Mouse (Mus musculus) heart, postnatal 36 days (tissue): Measurements from ENCODE around the gene Gm9999. TPM values are rescaled to one million over a fixed set of nuclear protein-coding genes. Genes with fewer than 3 reads are reported as not detected.
"Not testable (repeated sequence)": the region's sequence is repeated elsewhere in the genome, so short reads cannot be mapped to it uniquely, and the experiment has no call there.

Source experiments
- DNase-seq, 2 experiments: peaks; one replicate each; pipeline ENCODE4 v3.0.0; 2021 to 2022
- intact Hi-C: fragments of 180-260 bp; cut with DNase I; formaldehyde crosslinking; loops from one replicate; pipeline ENCODE4 v1.15.1; 2025
- total RNA-seq, 2 experiments: library from RNA; stranded (reverse); gene quantifications; 2 replicates each; pipeline ENCODE4 v1.2.3; 2021

Gene Gm9999
- total RNA-seq, 2 experiments from 2014 or later = not detected

DNA sequence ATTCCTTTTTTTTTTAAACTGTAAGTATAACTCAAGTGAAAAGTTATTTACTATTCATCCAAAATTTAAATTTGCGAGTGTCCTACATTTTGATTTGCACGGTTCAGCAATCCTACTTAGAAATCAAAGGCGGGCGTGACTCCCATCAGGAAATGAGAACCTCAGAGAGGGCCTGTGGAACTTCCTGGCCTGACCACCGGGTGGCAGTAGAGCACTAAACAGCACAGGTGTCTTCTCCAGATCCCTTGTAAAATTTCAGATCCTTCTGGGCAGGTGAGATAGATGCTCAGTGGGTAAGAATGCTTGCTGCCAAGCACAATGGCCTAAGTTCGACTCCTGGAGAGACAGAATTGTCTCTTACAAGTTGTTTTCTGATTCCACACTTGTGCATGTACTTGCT, 40.1 kb downstream of the Gm9999 start:
- intact Hi-C loops = loop anchor here (1.0 kb wide), 2 partner anchors 58 to 127 kb away; no protein-coding TSS in a partner anchor
- peak; percentile 87 to 93 for DNase-seq

DNA sequence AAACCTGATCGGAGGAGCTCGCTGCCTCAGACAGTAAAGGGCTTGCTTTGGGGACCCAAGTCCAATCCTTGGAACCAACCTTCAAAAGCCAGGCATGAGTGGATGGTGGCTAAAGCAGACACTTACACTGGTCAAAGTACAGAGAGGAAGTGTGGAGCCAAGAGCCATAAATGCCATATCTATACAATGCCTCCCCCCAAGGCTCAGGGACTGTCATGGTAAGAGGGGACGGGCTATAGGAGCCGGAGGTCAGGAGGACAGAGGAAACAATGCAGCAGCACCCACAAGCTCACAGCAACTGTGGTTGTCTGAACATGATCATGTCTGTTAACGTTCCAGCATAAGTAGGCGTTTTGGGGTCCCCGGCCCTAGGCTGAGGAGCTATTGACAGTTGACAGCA, 41.1 kb downstream of the Gm9999 start:
- intact Hi-C loops = loop anchor here (1.0 kb wide), 1 partner anchor 30 kb away; no protein-coding TSS in a partner anchor

DNA sequence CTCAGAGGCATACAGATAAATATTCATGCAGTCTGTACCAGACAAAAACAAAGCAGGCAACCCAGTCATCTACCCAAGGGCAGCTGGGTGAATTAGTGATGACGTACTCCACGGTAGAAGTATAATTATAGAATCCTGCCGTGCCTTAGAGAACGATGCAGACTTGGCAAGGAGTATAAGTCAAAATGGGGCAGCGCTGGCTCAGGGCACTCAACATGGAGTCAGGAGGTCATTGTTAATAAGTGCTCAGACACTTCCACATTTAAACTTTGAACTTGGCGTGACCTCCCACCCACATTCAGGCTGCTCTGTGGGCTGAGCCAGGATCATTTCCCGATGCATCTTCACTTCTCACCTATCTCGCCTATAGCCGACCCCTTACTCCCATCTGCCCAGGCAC, 42.0 kb downstream of the Gm9999 start:
- intact Hi-C loops = no loop called here
- DNase-seq = no peak

More for the DNA sequence above, 41.1 kb downstream of the Gm9999 start:
- no peak for DNase-seq

DNA sequence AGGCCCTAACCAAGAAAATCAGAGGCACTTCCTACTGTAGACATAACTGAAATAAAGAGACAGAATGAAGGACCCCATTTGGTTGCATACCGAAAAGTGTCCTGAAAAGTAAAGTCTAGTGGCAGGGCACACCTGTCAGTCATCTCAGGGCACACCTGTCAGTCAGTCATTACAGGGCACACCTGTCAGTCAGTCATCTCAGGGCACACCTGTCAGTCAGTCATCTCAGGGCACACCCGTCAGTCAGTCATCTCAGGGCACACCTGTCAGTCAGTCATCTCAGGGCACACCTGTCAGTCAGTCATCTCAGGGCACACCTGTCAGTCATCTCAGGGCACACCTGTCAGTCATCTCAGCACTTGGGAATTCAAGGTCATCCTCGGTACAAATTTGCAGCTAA, 43.5 kb downstream of the Gm9999 start:
- DNase-seq, intact Hi-C loops: not testable (repeated sequence)

DNA sequence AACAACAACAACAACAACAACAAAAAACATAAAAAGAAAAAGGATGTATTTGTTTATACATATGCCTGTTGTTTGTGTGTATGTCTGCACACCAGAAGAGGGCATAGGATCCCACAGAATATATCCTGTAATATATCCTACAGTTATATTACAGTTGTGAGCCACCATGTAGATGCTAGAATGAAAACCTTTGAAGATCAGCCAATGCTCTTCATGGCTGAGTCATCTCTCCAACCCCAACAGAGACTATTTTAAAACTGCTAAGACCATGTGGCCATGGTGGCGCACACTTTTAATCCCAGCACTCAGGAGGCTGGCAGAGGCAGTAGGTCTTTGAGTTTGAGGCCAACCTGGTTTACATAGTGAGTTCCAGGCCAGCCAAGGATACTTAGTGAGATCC, 44.1 kb downstream of the Gm9999 start:
- intact Hi-C loops = no loop called here
- DNase-seq = no peak

DNA sequence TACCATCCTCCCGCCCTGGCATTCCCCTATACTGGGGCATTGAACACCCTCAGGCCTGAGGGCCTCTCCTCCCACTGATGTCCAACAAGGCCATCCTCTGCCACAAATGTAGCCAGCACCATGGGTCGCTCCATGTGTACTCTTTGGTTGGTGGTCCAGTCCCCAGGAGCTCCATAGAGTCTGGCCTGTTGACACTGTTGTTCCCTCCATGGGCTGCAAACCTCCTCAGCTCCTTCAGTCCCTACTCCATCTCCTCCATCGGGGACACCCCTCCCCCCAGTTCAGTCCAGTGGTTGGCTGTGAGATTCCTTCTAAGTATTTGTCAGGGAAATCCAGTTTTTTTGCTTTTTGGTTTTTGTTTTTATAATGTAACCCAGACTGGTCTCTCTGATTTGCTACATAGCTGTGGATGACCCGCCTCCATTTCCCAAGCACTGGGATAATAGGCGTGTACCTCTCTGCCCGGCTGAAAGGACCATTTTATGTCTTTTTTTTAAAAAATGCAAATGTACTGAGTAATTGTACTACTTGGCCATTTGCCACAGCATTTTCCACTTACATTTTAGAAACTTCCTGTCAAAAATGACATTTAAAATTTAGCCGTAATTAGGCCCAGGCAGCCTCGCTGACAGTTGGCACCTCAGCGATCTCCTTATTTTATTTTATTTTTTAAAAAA, 47.3 kb downstream of the Gm9999 start:
- intact Hi-C loops = no loop called here
- DNase-seq = no peak

DNA sequence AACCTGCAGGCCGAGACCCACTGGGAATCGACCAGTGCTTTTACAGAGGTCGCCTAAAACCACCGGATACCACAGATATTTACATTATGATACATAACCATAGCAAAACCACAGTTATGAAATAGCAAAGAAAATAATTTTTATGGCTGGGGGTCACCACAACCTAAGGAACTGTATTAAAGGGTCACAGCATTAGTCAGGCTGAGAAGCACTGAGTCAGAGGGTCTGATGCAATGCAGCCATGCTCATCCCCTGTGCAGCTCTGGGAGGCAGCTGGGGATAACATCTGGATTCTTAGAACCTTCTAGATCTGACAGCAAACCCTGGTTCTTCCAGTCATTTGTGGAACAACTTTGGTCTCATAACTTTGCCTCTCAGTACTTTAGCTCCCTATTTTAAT, 48.0 kb downstream of the Gm9999 start:
- DNase-seq = no peak
- intact Hi-C loops = no loop called here

DNA sequence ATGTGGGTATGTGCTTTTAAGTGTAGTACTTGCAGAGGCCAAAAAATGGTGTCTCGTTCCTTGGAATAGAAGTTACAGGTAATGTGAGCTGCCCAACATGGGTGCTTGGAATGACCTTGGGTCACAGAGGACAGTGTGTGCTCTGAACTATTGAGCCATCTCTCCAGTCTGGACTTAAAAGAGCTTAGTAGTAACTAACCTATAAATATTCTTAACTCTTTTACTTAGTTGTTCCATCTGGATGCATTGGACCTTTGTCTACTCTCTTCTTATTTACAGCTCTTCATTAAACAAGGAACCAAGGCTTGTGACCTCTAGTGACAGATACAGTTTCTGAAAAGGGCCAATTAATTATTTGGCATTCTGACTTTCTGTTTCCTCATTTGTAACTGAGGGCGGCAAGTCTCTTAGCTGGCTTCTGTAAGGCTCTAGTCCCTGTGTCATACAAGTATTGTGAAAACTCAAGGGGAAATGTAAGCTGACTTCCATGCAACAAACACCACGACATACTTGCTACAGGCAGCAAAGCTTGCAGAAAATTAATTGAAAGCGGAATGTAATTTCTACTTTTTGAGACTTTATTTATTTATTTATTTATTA, 51.5 kb downstream of the Gm9999 start:
- intact Hi-C loops = no loop called here

DNA sequence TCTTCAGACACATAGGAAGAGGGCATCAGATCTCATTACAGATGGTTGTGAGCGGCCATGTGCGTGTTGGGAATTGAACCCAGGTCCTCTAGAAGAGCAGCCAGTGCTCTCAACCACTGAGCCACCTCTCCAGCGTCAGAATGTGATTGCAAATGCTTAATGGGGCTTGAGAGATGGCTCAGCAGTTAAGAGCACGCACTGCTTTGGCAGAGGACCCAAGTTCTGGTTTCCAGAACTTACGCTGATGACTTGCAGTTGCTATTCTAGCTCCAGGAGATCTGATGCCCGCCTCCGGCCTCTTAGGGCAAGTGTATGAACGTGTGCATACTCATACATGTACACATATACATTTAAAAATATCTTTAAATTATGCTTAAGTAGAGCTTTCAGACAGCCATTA, 52.0 kb downstream of the Gm9999 start:
- DNase-seq = no peak

More for the DNA sequence above, 51.5 kb downstream of the Gm9999 start:
- no peak for DNase-seq

More for the DNA sequence above, 52.0 kb downstream of the Gm9999 start:
- intact Hi-C loops = no loop called here

Other genes starting within 250 kb of the Gm9999 start
- gene Saa1, start 240.6 kb upstream of the Gm9999 start, total RNA-seq = not detected
- gene Saa2, start 231.8 kb upstream of the Gm9999 start, total RNA-seq = not detected
- 10 to 100 TPM in 1 of 2 experiments, 1 to 10 TPM in 1; 8.8 to 12.7 TPM for gene Hps5, start 187.5 kb upstream of the Gm9999 start, total RNA-seq
- gene Gtf2h1, start 187.5 kb upstream of the Gm9999 start, total RNA-seq = 10 to 100 TPM; 16.9 to 19.5 TPM
- 100 to 1,000 TPM; 776 to 801 TPM for gene Ldha, start 142.1 kb upstream of the Gm9999 start, total RNA-seq
- not detected for gene Ldhc, start 122.4 kb upstream of the Gm9999 start, total RNA-seq
- 10 to 100 TPM; 60.5 to 61.6 TPM for gene Tsg101, start 63.6 kb upstream of the Gm9999 start, total RNA-seq
- 10 to 100 TPM in 1 of 2 experiments, 1 to 10 TPM in 1; 9.4 to 10.6 TPM for gene Uevld, start 25.1 kb upstream of the Gm9999 start, total RNA-seq
- 1 to 10 TPM; 6.7 to 8.6 TPM for gene Spty2d1, start 24.8 kb downstream of the Gm9999 start, total RNA-seq
- 10 to 100 TPM; 29.2 to 32.6 TPM for gene Tmem86a, start 67.0 kb downstream of the Gm9999 start, total RNA-seq
- not detected for gene Ptpn5, start 150.1 kb downstream of the Gm9999 start, total RNA-seq
- gene Mrgpra6, start 221.3 kb downstream of the Gm9999 start, total RNA-seq = not detected